8 mouse cellular contexts compared by ENCODE assay signal in genomic region chr7:67373584-67373960, GRCm38 (mm10). TPM values are rescaled to one million over a fixed set of nuclear protein-coding genes. Genes with fewer than 3 reads are reported as not detected.
DNase-seq lines count a peak whose midpoint lies in the region; ATAC-seq and TF ChIP-seq lines count a peak whose summit lies in the region.

No protein-coding gene starts in this region.

- DNase-seq in left cerebral cortex, adult 2 months (ENCODE audit: extremely low spot score in 1 of 2, low spot score in 2 of 2): no peak
- no peak for DNase-seq in left cerebral cortex, postnatal 14 days (ENCODE audit: low spot score in 2 of 2)
- no peak for DNase-seq in neural tube, embryonic 11.5 days (ENCODE audit: low spot score)
- DNase-seq in frontal cortex, postnatal 10 days (ENCODE audit: low spot score in 2 of 2): no peak
- no peak for DNase-seq in adrenal gland, postnatal 36 days

- 22% methylated on average over 6 of the region's 6 CpGs for WGBS in embryonic facial prominence, embryonic 12.5 days
- WGBS in intestine, embryonic 15.5 days: 38% methylated on average over 6 of the region's 6 CpGs
- WGBS in neural tube, embryonic 11.5 days: 35% methylated on average over 6 of the region's 6 CpGs

- H3K4me1 ChIP-seq in embryonic facial prominence, embryonic 12.5 days: peaks cover 10% of the 10 kb centered on the region; the same call in 1 of the 2 replicates
- 0 out of 2 replicates have a peak, but pooled peaks cover 3% of the 10 kb centered on the region for H3K4me1 ChIP-seq in intestine, embryonic 15.5 days (replicated peaks)
- peaks cover 11% of the 10 kb centered on the region for H3K4me1 ChIP-seq in neural tube, embryonic 11.5 days (ENCODE audit: control insufficient read depth, insufficient read depth, low read length)

- intact Hi-C loops in left cerebral cortex, adult 2 months (cut with DNase I): loop anchor here (5.0 kb wide), 6 partner anchors 69 to 254 kb away; no protein-coding TSS in a partner anchor
- intact Hi-C loops in left cerebral cortex, postnatal 14 days (cut with DNase I): loop anchor here (5.0 to 10.0 kb wide), 5 partner anchors 69 to 259 kb away; no protein-coding TSS in a partner anchor

- H3K27me3 ChIP-seq in embryonic facial prominence, embryonic 12.5 days: no peaks in the 10 kb centered on the region
- no peaks in the 10 kb centered on the region for H3K27me3 ChIP-seq in intestine, embryonic 15.5 days (replicated peaks)
- no peaks in the 10 kb centered on the region for H3K27me3 ChIP-seq in neural tube, embryonic 11.5 days (ENCODE audit: control insufficient read depth, insufficient read depth, low read length)

- TF ChIP-seq CTCF in left cerebral cortex, adult 2 months (IDR thresholded peaks at IDR 0.05): no peak

- H3K9ac ChIP-seq in embryonic facial prominence, embryonic 12.5 days: peak overlapping the region; percentile 98
- peak overlapping the region; percentile 97 for H3K9ac ChIP-seq in intestine, embryonic 15.5 days
- peak overlapping the region; percentile 98 for H3K9ac ChIP-seq in neural tube, embryonic 11.5 days (ENCODE audit: low read length)

- no peaks in the 10 kb centered on the region for H3K9me3 ChIP-seq in embryonic facial prominence, embryonic 12.5 days
- no peaks in the 10 kb centered on the region for H3K9me3 ChIP-seq in intestine, embryonic 15.5 days
- H3K9me3 ChIP-seq in neural tube, embryonic 11.5 days (ENCODE audit: control insufficient read depth, low read length): no peaks in the 10 kb centered on the region

- peak overlapping the region; percentile 100 for H3K27ac ChIP-seq in left cerebral cortex, adult 2 months
- H3K27ac ChIP-seq in embryonic facial prominence, embryonic 12.5 days: peak overlapping the region; percentile 98
- peak overlapping the region; percentile 94 for H3K27ac ChIP-seq in intestine, embryonic 15.5 days
- H3K27ac ChIP-seq in neural tube, embryonic 11.5 days (ENCODE audit: low read depth, low read length): peak overlapping the region; percentile 98

- H3K36me3 ChIP-seq in embryonic facial prominence, embryonic 12.5 days: no peaks in the 10 kb centered on the region
- no peaks in the 10 kb centered on the region for H3K36me3 ChIP-seq in intestine, embryonic 15.5 days
- H3K36me3 ChIP-seq in neural tube, embryonic 11.5 days (ENCODE audit: control insufficient read depth, insufficient read depth, low read length): no peaks in the 10 kb centered on the region

- no peak for ATAC-seq in embryonic facial prominence, embryonic 12.5 days (ENCODE audit: insufficient number of reproducible peaks, insufficient read depth, low FRiP score, low TSS enrichment)
- no peak for ATAC-seq in intestine, embryonic 15.5 days
- ATAC-seq in neural tube, embryonic 11.5 days (ENCODE audit: insufficient read depth, low FRiP score, low TSS enrichment): no peak
- ATAC-seq in activated CD4-positive, CD25-positive, alpha-beta regulatory T cell, adult 4 months: no peak

- H3K4me3 ChIP-seq in left cerebral cortex, adult 2 months: peak overlapping the region; percentile 76
- peak overlapping the region; percentile 96 for H3K4me3 ChIP-seq in embryonic facial prominence, embryonic 12.5 days
- peak overlapping the region; percentile 93 for H3K4me3 ChIP-seq in intestine, embryonic 15.5 days (replicated peaks)
- peak overlapping the region; percentile 96 for H3K4me3 ChIP-seq in neural tube, embryonic 11.5 days (ENCODE audit: low read depth, low read length)

- peak overlapping the region; percentile 93 for H3K4me2 ChIP-seq in embryonic facial prominence, embryonic 12.5 days (replicated peaks)
- H3K4me2 ChIP-seq in intestine, embryonic 15.5 days (replicated peaks): peak overlapping the region; percentile 93
- H3K4me2 ChIP-seq in neural tube, embryonic 11.5 days (ENCODE audit: low read depth): peak overlapping the region; percentile 84

RNA-seq across cellular contexts. Expression of gene Mef2a, which starts 0.9 kb away (rescaled TPM):
- 100 to 1,000 TPM; 107 to 109 TPM for total RNA-seq in left cerebral cortex, adult 2 months (2021)
- total RNA-seq in left cerebral cortex, postnatal 14 days (2021): 100 to 1,000 TPM; 122 to 123 TPM
- polyA plus RNA-seq in embryonic facial prominence, embryonic 12.5 days (2016; fragmentation: Nextera tagmentation; extraction: Ambion mirVana): 32.1 and 32.6 TPM in 2 replicates
- polyA plus RNA-seq in intestine, embryonic 15.5 days (2015; fragmentation: Nextera tagmentation; extraction: Ambion mirVana): 25.1 and 30.7 TPM in 2 replicates
- 31.1 and 31.6 TPM in 2 replicates for polyA plus RNA-seq in neural tube, embryonic 11.5 days (2014; fragmentation: Nextera tagmentation; extraction: Ambion mirVana)
- 10 to 100 TPM; 52.6 to 57.7 TPM for total RNA-seq in adrenal gland, postnatal 36 days (2021)
- 10 to 100 TPM; 10.5 to 11.3 TPM for polyA plus RNA-seq in activated CD4-positive, CD25-positive, alpha-beta regulatory T cell, adult 4 months (2017; shearing (Covaris generic))
